Mouse (Mus musculus) hindbrain, embryonic 16.5 days (tissue): ENCODE measurements around the gene Rc3h1. TPM values are rescaled to one million over a fixed set of nuclear protein-coding genes. Genes with fewer than 3 reads are reported as not detected.
"Not testable (repeated sequence)": the region's sequence is repeated elsewhere in the genome, so short reads cannot be mapped to it uniquely, and the experiment has no call there.

Source experiments
- ATAC-seq: fragments of 200-750 bp; cut with Nextera tagmentation; 2 replicates; pipeline ENCODE4 v1.8.0; 2017; ENCODE audit warnings: moderate TSS enrichment, moderate library complexity
- H3K27ac ChIP-seq: fragments of 300-500 bp; sonication (generic); 2 replicates; pipeline ENCODE4 v1.5.1; 2014; ENCODE audit warnings: low read depth, mild to moderate bottlenecking, control low read depth, low read length, moderate library complexity
- H3K27me3 ChIP-seq: fragments of 300-500 bp; sonication (generic); replicated peaks from 2 replicates; pipeline ENCODE4 v1.6.1; 2014; ENCODE audit warnings: low read length; ENCODE audit not compliant: control insufficient read depth, insufficient read depth
- H3K36me3 ChIP-seq: fragments of 300-500 bp; sonication (generic); 2 replicates; pipeline ENCODE4 v1.6.1; 2014; ENCODE audit warnings: mild to moderate bottlenecking, low read length, moderate library complexity, mixed read lengths; ENCODE audit not compliant: control insufficient read depth, insufficient read depth
- H3K4me1 ChIP-seq: fragments of 300-500 bp; sonication (generic); 2 replicates; pipeline ENCODE4 v1.6.1; 2014; ENCODE audit warnings: low read depth, low read length; ENCODE audit not compliant: control insufficient read depth, insufficient read depth
- H3K4me2 ChIP-seq: fragments of 300-500 bp; sonication (generic); 2 replicates; pipeline ENCODE4 v1.6.1; 2014; ENCODE audit warnings: mild to moderate bottlenecking, low read length, control low read depth, moderate library complexity
- H3K4me3 ChIP-seq: fragments of 300-500 bp; sonication (generic); 2 replicates; pipeline ENCODE4 v1.5.1; 2014; ENCODE audit warnings: mild to moderate bottlenecking, low read length, control low read depth, moderate library complexity
- H3K9ac ChIP-seq: fragments of 300-500 bp; sonication (generic); 2 replicates; pipeline ENCODE4 v1.6.1; 2014; ENCODE audit warnings: low read depth, mild to moderate bottlenecking, control low read depth, low read length, moderate library complexity
- H3K9me3 ChIP-seq: fragments of 300-500 bp; sonication (generic); 2 replicates; pipeline ENCODE4 v1.6.1; 2014; ENCODE audit warnings: mild to moderate bottlenecking, low read length, moderate library complexity; ENCODE audit not compliant: control insufficient read depth
- WGBS: fragments of 180-500 bp; shearing (Covaris S2); extraction: QIAGEN DNeasy Blood & Tissue Kit; methylation state at CpG from one replicate; pipeline ENCODE4 v1.1.7; 2014; 5-methylcytosine and 5-hydroxymethylcytosine counted together
- polyA plus RNA-seq: library from polyadenylated mRNA; unstranded; fragments of >200 nt; fragmentation: Nextera tagmentation; extraction: Ambion mirVana; gene quantifications from 2 replicates; pipeline ENCODE4 v1.2.1, GENCODE M21; 2015

Rc3h1 gene
- 5.0 and 6.0 TPM in 2 replicates for polyA plus RNA-seq

DNA sequence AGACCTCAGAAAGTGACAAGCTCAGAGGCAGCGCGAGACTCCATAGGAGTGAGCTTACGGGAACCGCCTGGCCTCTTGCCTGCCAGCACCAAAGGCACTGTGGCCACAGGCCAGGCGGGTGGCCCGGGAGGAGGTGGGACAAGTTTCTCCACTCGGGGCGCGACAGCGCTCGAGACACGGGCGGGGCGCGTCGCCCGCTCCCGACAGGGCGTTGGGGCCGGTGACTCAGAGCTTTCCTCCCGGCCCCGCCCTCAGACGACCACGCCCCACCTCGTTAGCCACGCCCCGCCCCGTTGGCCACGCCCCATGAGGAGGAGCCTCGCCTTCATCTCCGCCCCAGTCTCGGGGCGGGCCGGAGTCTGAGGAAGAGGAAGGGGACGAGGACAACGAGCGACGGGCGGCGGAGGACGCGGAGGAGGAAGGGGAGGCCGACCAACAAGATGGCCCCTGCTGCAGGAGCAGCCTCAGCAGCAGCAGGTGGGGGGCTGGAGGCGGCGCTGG lies at the start of gene Rc3h1:
Gene Rc3h1, plus strand, starts transcription at position 362 of the 501 bp plus-strand sequence.
- H3K36me3 ChIP-seq: no peaks in the 10 kb centered on the region
- H3K4me3 ChIP-seq: peak within 1 kb of the TSS; percentile 99
- ATAC-seq: peak; percentile 96
- H3K9me3 ChIP-seq: no peaks in the 10 kb centered on the region
- H3K27me3 ChIP-seq: no peaks in the 10 kb centered on the region
- peak within 1 kb of the TSS; percentile 100 for H3K9ac ChIP-seq
- peak within 1 kb of the TSS; percentile 76 for H3K4me2 ChIP-seq
- under 1% methylated on average over 39 of the region's 45 CpGs for WGBS
- H3K4me1 ChIP-seq: peaks cover 9% of the 10 kb centered on the region
- peak within 1 kb of the TSS; percentile 91 for H3K27ac ChIP-seq

DNA sequence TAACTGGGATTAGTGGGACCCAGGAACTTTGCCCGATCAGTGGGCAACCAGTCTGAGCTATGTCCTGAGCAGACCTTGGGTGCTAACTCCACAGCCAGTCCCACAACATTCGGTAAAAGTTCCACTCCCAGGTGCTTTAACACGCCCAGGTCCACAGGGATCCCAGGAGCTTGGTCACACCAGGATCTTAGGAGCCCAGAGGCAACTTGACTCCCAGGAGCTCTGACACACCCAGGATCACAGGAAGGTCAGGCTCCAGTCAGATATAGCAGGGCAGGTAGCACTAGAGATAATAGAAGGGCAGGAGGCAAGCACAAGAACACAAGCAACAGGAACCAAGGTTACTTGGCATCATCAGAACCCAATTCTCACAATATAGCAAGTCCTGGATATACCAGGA lies 48.1 kb upstream of the Rc3h1 start:
- Histone ChIP-seq H3K4me3 (no peak overlapping the region), H3K36me3 (no peaks in the 10 kb centered on the region), H3K4me2 (no peak overlapping the region), H3K9ac (no peak overlapping the region), H3K27me3 (no peaks in the 10 kb centered on the region), H3K4me1 (no peaks in the 10 kb centered on the region), H3K9me3 (no peaks in the 10 kb centered on the region), H3K27ac (no peak overlapping the region)
- no peak for ATAC-seq
- WGBS: 91% methylated on average over 3 of the region's 3 CpGs

DNA sequence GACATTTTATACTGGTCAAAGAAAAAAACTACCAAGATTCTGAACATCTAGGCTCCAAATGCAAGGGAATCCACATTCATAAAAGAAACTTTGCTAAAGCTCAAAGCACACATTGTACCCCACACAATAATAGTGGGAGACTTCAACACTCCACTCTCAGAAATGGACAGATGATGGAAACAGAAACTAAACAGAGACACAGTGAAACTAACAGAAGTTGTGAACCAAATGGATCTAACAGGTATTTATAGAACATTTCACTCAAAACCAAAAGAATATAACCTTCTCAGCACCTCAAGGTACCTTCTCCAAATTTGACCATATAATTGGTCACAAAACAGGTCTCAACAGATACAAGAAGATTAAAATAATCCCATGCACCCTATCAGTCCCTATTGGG lies 46.3 kb upstream of the Rc3h1 start:
- not testable (repeated sequence) for ATAC-seq, H3K27me3 ChIP-seq, H3K4me2 ChIP-seq, H3K27ac ChIP-seq, H3K9me3 ChIP-seq, H3K4me1 ChIP-seq, H3K36me3 ChIP-seq, H3K9ac ChIP-seq, H3K4me3 ChIP-seq

DNA sequence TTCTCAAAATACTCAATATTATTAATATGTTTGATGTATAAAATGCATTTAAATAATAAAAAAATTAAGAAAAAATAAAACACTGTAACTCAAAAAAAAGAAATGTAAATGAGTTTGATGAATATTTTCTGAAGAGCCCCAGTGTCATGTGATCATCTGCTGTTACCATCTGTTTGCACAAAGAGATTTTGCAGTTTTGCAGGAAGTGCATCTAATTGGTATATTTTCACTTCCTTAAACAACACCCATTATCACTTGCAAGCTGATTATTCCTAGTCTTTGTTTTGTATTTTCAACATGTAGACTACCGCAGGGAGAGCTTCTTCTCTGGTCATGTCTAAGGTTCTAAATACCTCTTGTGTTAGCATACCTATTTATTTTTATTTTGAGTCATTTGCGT lies 45.1 kb upstream of the Rc3h1 start:
- no peak overlapping the region for H3K27ac ChIP-seq
- no peaks in the 10 kb centered on the region for H3K4me1 ChIP-seq
- WGBS: 90% methylated on average over 2 of the region's 2 CpGs
- no peaks in the 10 kb centered on the region for H3K9me3 ChIP-seq
- no peak overlapping the region for H3K9ac ChIP-seq
- no peaks in the 10 kb centered on the region for H3K36me3 ChIP-seq
- no peaks in the 10 kb centered on the region for H3K27me3 ChIP-seq
- ATAC-seq: no peak
- H3K4me2 ChIP-seq: no peak overlapping the region
- no peak overlapping the region for H3K4me3 ChIP-seq

DNA sequence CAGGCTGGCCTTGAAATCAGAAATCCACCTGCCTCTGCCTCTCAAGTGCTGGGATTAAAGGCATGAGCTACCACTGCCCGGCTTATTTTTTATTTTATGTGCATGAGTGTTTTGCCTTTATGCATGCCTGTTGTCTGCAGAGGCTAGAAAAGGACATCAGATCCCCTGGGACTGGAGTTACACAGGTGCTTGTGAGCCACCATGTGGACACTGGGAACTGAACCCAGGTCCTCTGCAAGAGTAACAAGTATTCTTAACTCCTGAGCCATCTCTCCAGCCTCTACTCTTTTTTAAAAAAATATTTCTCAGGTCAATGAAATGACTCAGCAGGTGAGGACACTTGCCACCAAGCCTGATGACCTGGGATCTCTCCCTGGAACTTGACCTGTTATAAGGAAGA lies 44.6 kb upstream of the Rc3h1 start:
- Histone ChIP-seq H3K27ac (no peak overlapping the region), H3K4me2 (no peak overlapping the region), H3K9me3 (no peaks in the 10 kb centered on the region), H3K36me3 (no peaks in the 10 kb centered on the region), H3K9ac (no peak overlapping the region), H3K4me3 (no peak overlapping the region), H3K27me3 (no peaks in the 10 kb centered on the region), H3K4me1 (no peaks in the 10 kb centered on the region)
- ATAC-seq: no peak
- 92% methylated on average over 1 of the region's 1 CpGs for WGBS

DNA sequence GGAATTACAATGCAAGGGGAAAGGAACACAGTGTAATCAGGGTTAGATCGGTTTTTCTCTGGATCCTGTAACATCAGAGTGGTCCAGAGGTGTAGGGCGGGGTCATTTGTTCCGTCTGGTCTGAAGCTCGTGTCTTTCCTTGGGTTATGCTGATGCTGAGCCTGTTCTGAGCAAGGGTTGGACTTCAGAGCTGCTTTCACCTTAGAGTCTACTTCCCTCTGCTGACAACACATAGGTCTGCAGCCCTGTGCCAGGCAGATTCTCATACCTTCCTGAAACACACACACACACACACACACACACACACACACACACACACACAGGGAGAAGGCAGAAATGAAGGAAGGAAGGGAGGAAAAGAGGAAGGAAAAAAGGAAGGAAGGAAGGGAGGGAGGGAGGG lies 43.2 kb upstream of the Rc3h1 start:
- no peaks in the 10 kb centered on the region for H3K9me3 ChIP-seq
- H3K27ac ChIP-seq: no peak overlapping the region
- H3K4me2 ChIP-seq: no peak overlapping the region
- H3K4me1 ChIP-seq: no peaks in the 10 kb centered on the region
- H3K9ac ChIP-seq: no peak overlapping the region
- WGBS: 72% methylated on average over 4 of the region's 4 CpGs
- H3K27me3 ChIP-seq: no peaks in the 10 kb centered on the region
- H3K36me3 ChIP-seq: no peaks in the 10 kb centered on the region
- peak; percentile 65; the same call in 1 of the 2 replicates for ATAC-seq
- no peak overlapping the region for H3K4me3 ChIP-seq

DNA sequence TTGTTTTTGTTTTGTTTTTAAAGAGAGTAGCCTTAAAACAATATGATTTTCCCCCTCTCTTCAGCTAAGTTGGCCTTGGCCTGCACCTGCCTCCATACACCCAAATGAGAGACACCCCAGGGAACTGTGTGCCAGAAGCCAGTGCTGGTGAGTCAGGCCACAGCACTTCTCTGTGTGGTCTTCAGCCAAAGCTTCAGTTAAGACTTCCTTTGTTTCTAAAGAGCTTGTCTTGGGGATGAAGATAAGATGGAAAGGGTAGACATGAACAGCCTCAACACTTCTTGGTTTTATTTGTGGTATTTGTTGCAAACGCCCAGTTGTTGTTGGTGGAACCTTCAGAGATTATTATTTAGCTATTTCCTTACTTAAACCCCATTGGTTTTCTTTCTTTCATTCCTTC lies 31.5 kb upstream of the Rc3h1 start:
- H3K4me1 ChIP-seq: no peaks in the 10 kb centered on the region
- ATAC-seq: no peak
- H3K9ac ChIP-seq: no peak overlapping the region
- H3K27me3 ChIP-seq: no peaks in the 10 kb centered on the region
- H3K4me2 ChIP-seq: no peak overlapping the region
- no peak overlapping the region for H3K4me3 ChIP-seq
- H3K27ac ChIP-seq: no peak overlapping the region
- no peaks in the 10 kb centered on the region for H3K36me3 ChIP-seq
- no peaks in the 10 kb centered on the region for H3K9me3 ChIP-seq
- WGBS: 80% methylated on average over 1 of the region's 1 CpGs

DNA sequence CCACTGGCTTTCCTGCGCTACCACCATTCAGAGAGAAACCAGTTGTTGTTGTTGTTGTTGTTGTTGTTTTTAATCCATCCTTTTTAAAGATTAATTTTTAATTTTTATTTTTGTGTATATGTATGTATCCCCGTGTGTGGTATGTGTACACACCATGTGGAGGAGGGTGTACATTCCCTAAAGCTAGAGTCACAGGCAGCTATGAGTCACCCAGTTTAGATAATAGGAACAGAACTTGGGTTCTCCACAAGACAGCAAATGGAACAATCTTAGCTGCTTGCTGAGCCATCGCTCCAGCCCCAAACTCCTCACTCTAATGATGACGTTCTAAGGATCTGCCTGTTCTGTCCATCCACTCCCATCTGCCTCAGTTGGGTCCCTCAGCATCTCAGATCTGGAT lies 29.2 kb upstream of the Rc3h1 start:
- no peak overlapping the region for H3K4me2 ChIP-seq
- H3K9ac ChIP-seq: no peak overlapping the region
- no peaks in the 10 kb centered on the region for H3K36me3 ChIP-seq
- no peak for ATAC-seq
- H3K4me3 ChIP-seq: no peak overlapping the region
- H3K9me3 ChIP-seq: no peaks in the 10 kb centered on the region
- no peaks in the 10 kb centered on the region for H3K27me3 ChIP-seq
- no peaks in the 10 kb centered on the region for H3K4me1 ChIP-seq
- H3K27ac ChIP-seq: no peak overlapping the region
- 97% methylated on average over 4 of the region's 4 CpGs for WGBS

DNA sequence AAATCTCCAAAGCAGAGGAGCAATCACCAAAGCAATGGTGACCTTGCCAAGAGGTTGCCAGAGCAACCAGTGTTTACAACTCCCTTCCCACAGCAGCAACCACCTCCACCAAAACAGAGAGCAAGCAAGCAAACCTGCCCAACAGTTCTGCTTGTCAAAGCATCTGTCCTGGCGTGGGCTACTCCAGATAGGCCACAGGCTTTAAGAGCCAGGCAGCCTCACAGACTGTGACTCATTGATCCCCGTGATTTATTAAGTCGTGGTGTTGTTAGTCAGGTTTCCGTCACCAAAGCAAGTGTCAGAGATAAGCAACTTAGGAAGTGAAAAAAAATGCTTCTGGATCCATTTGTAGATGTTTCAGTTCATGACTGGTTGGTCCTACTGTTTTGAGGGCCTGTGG lies 27.7 kb upstream of the Rc3h1 start:
- no peaks in the 10 kb centered on the region for H3K4me1 ChIP-seq
- H3K27ac ChIP-seq: no peak overlapping the region
- no peaks in the 10 kb centered on the region for H3K36me3 ChIP-seq
- H3K9ac ChIP-seq: no peak overlapping the region
- H3K4me3 ChIP-seq: no peak overlapping the region
- H3K9me3 ChIP-seq: no peaks in the 10 kb centered on the region
- H3K27me3 ChIP-seq: no peaks in the 10 kb centered on the region
- whole genome bisulfite sequencing: 75% methylated on average over 4 of the region's 4 CpGs
- no peak for ATAC-seq
- H3K4me2 ChIP-seq: no peak overlapping the region

DNA sequence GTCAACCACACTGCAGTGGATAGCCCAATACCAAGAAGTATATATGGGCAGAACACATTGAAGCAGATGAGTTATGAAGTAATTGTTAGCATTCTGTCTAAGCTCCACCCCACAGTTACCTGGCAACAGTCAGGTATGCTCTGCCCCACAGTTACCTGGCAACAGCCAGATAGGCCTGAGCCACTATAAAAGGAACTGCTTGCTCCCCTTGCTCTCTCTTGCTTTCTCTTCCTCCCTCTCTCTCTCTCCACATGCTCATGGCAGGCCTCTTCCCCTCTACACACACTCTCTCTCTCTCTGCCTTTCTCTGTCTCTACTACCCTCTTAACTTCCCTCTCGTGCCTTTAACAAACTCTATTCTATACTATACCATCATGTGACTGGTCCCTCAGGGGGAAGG lies 24.8 kb upstream of the Rc3h1 start:
- not testable (repeated sequence) for H3K36me3 ChIP-seq, H3K27ac ChIP-seq, ATAC-seq, H3K4me3 ChIP-seq, H3K9ac ChIP-seq, H3K27me3 ChIP-seq, H3K4me1 ChIP-seq, H3K4me2 ChIP-seq, H3K9me3 ChIP-seq
- 53% methylated on average over 1 of the region's 1 CpGs for WGBS
